Mouse (Mus musculus): ENCODE data around the gene Sin3b. TPM values are rescaled to one million over a fixed set of nuclear protein-coding genes. Genes with fewer than 3 reads are reported as not detected.

The Sin3b gene
- polyA plus RNA-seq, 1 experiment from 2014 or later: 182 TPM

- H3K4me3 ChIP-seq (ENCODE audit: low read length): no peak overlapping the region
- no peaks in the 10 kb centered on the region for H3K27me3 ChIP-seq (ENCODE audit: control insufficient read depth, insufficient read depth, low read length)
- no peak for ATAC-seq (ENCODE audit: low FRiP score, low TSS enrichment)
- H3K4me2 ChIP-seq (replicated peaks; ENCODE audit: low read depth, low read length): no peak overlapping the region
- H3K27ac ChIP-seq (ENCODE audit: low read depth, low read length): no peak overlapping the region
- H3K36me3 ChIP-seq (ENCODE audit: control insufficient read depth, insufficient read depth, low read length): no peaks in the 10 kb centered on the region
- WGBS: 83% methylated on average over 2 of the region's 2 CpGs
- H3K9me3 ChIP-seq (ENCODE audit: control insufficient read depth, low read length): no peaks in the 10 kb centered on the region
- no peaks in the 10 kb centered on the region for H3K4me1 ChIP-seq (ENCODE audit: control insufficient read depth, insufficient read depth, low read length)
- H3K9ac ChIP-seq (ENCODE audit: low read depth, low read length): no peak overlapping the region
Measured at GRCm38 (mm10) chr8:72801583-72801982, 78.5 kb downstream of the Sin3b start.

Small RNA genes lying within 50 kb of the gene (microRNA-seq; reads per million reads assigned to microRNA genes)
- gene Gm26237: not detected

Other genes starting within 250 kb of the Sin3b start
- gene Cherp, start 248.1 kb upstream of the Sin3b start, polyA plus RNA-seq (2014; fragmentation: Nextera tagmentation; extraction: Ambion mirVana): 57.0 and 72.0 TPM in 2 replicates
- 10.8 and 19.7 TPM in 2 replicates for gene Slc35e1, start 230.7 kb upstream of the Sin3b start, polyA plus RNA-seq (2014; fragmentation: Nextera tagmentation; extraction: Ambion mirVana)
- 11.1 and 15.8 TPM in 2 replicates for gene Med26, start 175.0 kb upstream of the Sin3b start, polyA plus RNA-seq (2014; fragmentation: Nextera tagmentation; extraction: Ambion mirVana)
- 129 and 142 TPM in 2 replicates for gene Smim7, start 152.2 kb upstream of the Sin3b start, polyA plus RNA-seq (2014; fragmentation: Nextera tagmentation; extraction: Ambion mirVana)
- gene Tmem38a, start 151.2 kb upstream of the Sin3b start, polyA plus RNA-seq (2014; fragmentation: Nextera tagmentation; extraction: Ambion mirVana): 13.5 and 17.0 TPM in 2 replicates
- gene Nwd1, start 76.6 kb upstream of the Sin3b start, polyA plus RNA-seq (2014; fragmentation: Nextera tagmentation; extraction: Ambion mirVana): not detected in 2 replicates
- 3.3 and 3.7 TPM in 2 replicates for gene F2rl3, start 38.6 kb downstream of the Sin3b start, polyA plus RNA-seq (2014; fragmentation: Nextera tagmentation; extraction: Ambion mirVana)

Data from kidney, embryonic 14.5 days (tissue).